Mouse (Mus musculus): Measurements from ENCODE around the gene Gm1043. TPM values are rescaled to one million over a fixed set of nuclear protein-coding genes. Genes with fewer than 3 reads are reported as not detected.

The Gm1043 gene
- polyA plus RNA-seq, 1 experiment from 2014 or later, result 0.27 TPM

DNA sequence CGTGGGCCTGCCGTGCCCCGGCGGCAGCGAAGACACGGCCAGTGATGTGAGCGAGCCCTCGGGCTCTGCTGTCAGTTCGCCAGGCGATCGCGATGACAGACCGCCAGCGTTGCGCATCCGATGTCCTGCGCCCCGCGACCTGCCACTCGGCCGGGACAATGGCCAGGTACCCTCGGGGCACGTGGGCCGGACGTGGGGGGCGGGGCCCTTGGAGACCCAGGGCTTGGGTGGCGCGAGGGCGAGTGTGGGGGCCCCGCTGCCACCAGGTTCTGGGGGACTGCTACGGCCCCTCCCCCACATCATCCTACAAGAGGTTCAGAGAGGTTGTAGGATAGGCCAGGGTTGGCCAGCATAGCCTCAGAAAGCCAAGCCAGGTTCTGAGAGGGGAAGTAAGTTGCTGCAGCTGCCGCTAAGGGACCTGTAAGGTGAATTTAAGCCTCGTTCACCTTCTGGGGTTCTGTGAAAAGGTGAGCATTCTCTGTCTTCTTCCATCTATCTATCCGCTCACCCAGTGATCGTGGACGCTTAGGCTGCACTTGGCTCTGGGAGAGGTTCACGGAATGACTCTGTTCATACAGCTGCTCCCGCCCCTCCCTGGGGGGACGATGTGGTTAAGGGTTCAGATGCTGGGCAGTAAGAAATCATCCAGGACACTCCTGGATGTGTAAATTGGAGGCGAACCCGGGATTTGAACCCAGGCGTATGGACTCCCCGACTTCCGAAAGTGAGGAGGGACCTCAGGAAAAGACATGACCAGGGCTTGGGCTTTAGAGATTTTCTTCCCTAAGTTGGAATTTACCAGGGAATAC lies 157.4 kb downstream of the Gm1043 start:
- DNase-seq (ENCODE audit: low spot score), result no peak

DNA sequence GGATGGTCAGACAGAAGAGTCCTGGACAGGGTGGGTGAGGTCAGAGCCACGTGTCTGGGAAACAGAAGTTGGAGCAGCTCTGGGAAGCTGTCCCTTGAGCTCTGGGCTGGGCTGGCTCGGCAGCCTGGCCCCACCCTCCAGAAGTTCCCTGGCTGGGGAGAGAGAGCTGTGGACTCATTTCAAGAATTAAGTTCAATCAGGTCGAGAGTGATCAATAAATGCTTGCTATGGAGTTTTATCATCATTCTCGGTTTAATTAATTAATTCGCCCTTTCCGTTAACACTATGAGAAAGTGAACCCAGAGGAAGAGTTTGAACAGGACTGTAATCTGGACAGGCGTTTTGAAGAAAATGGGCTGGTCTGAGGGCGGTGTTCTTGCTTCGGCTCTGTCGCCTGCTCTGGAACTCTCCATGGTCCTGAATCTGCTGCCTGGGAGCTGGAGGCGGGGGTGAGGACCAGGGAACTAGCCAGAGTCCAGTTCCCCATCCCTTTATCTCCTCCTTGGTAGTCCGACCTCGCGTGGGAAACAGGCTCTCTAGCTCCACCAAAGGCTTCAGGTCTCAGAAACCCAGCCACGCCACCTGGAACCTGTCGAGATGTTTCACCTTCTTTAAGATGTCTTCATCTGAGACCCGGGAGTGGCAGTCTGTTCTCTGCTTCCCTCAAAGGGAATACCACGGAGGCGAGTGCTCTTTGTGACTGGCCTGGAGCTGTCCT lies 158.2 kb downstream of the Gm1043 start:
- peak; percentile 33 for DNase-seq (ENCODE audit: low spot score)

DNA sequence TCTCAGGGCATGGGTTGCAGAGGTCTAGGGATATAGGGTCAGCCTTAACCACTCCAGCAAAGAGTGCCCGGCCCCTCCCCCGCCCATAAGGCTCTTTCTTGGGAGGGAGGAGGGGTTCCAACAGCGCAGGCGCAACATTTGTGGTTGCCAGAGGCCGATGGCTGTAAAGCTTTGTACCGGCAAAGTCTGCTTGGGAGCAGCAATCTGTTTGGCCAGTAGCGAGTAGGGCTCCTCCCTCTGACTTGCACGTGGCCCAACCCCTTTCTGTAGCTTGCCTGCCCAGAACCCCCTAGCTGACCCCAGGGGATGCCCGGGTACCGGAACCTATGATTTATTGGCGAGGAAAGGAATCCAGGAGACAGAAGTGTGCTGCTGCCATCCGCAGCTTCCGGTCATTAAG lies 159.0 kb downstream of the Gm1043 start:
- no peak for DNase-seq (ENCODE audit: low spot score)

DNA sequence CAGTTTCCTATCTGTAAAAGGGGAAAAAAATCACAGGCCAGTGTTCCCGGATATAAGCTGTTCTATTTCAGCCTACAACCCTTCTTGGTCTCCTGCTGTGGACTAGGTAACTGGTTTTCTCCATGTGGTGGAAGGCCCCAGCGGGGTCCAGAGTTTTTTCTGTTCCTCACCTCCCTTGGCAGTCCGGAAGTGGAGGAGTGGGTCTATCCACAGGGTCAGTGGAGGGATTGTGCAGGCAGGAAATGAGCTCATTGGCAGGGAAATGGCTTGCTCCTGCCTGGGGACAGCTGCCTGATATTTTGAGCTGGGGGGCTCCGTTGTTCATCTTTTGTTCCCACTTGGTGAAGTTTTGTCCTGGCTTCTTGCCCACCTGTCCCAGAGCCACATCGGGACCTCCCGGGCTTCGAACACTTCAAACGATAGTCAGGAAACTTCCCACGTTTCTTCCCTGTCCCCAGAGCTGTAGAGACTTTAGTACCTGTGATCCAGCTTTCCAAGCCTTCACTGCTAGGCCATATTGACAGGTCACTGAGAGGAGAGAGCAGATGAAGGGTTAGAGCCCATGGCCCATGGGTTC lies 159.6 kb downstream of the Gm1043 start:
- DNase-seq (ENCODE audit: low spot score), result no peak

DNA sequence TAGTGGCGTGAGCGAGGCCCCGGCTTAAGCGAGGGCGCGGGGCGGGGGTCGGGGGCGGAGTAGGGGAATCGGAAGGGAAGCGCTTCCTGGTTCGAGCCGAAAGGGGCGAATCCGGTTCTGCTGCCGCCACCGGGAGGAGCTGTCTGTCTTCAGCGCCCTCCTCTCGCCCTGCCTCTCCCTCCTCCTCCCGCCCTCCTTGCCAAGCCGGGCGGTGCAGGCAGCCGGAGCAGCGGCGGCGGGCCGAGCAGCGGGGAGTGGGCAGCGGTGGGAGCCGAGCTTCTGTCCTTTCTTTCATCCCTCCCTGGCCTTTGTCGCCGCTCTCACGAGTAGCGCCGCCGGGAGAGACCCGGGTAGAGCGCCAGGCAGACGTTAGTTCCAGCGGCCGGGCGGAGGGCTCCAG lies 160.5 kb downstream of the Gm1043 start:
- peak; percentile 19 for DNase-seq (ENCODE audit: low spot score)

DNA sequence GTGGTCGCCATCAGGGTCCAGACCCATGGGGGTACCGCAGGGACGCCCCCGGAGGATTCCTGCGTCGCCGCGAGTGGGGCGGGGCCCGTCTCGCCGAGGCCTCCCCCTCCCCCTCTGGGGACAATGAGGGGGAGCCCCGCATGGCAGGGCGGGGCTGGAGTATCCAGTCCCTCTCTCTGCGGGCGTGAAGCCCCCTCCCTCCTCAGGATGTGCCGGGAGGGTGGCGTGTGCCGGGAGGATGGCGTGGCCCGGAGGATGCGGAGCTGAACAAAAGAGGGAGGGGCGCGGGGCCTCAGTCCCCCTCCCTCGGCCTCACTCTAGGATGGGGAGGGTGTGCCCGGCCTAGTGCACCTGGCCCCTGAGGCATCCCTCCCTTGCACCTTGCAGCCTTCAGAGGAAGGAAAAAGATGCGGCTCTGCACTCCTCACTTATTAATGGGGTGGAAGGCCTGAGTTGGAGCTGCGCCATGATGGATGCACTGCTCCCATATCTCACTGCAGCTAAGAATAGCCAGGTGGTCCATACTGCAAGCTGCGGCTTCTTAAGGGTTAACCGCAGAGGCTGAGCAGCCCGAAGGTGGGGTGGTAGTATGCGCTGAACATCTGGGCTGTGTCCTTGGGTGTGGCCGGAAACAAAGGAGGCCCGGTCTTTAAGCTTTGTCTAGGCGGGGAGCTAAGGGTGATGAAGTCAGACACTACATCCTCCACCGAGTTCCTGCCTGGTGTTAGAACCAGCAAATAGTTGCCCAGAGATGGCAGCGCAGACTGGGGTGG lies 161.2 kb downstream of the Gm1043 start:
- DNase-seq (ENCODE audit: low spot score), result peak; percentile 42

DNA sequence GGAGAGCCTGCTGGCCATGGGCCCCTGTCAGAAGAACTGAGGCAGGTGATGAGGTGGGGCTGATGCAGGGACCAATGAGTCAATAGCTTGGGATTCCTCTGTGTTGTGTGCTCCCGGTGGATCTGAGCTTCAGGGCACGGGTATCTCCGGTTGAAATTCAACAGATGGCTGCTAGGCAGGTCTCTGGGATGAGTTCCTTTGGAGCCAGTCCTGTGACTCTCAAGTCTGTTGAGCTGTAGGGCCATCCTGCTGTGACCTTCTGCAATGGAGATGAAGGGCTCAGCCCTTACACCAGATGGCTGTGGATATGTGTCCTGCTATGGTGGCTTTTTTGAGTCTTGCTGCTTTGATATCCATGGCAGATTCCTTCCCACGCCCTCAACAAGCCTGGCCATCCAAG lies 162.3 kb downstream of the Gm1043 start:
- no peak for DNase-seq (ENCODE audit: low spot score)

DNA sequence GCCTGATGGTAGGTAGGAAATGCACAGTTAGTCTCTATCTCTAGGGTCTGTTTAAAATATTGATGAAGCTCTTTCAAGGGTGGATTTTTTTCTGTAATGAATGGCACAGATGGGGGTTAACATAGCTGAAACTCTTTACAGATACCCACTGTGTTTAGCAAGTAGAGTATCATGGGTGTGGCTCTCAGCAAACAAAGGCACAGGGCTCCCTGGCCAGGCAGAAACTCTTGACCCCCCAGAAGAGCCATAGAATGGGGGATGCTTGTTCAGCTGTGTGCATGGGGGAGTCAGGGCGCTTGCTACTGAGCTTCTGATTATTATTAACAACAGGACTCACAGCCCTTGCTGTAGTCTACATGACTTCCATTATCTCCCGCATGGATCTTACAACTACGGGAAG lies 163.7 kb downstream of the Gm1043 start:
- DNase-seq (ENCODE audit: low spot score), result no peak

DNA sequence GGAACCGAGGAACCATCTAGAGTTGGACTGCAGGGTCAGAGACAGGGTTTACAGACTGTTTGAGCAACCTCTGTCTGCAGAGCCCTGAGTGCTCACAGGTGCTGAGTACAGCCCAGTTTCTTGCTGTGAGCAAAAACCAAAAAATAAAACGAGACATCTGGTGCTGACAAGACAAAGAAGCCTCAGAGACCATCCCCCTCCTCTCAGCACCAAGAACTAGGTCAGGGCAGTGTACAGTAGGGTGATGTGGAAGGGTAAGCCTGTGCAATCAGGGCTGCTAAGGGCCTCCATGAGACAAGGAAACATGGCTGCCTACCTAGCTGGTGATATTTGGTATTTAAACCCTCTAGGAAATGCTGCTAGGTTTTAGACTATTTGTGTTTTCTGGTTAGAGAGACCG lies 166.4 kb downstream of the Gm1043 start:
- DNase-seq (ENCODE audit: low spot score), result no peak

DNA sequence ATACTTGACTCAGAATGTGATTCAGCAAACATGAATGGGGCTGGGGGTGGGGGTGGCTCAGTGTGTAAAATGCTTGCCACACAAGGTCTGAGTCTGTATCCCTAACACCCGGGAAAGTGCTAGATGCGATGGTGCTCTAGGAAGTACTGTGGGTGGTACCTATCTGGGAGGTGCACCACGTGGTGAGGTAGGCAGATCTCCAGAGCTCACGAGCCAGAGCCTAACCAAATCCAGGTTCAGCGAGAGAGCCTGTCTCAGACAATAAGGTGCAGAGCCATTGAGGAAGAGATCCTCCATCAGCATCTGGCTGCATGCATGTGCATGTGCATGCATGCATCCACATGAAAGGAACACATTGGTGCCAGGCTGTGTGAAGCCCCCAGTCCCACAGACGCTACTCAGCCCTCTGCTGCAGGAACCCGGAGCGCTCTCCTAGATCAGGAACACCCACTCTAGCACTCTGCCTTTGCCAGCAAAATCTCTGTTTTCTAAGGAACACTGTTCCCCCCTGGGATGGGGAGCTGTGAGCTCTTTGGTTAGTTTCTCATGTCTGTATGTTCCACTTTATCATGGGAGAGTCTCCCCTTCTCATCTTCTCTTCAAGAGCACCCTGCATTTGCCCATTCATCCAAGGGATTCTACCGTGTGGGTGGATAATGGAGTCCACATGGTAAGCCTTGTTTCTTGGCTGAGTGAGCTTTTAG lies 167.1 kb downstream of the Gm1043 start:
- no peak for DNase-seq (ENCODE audit: low spot score)

DNA sequence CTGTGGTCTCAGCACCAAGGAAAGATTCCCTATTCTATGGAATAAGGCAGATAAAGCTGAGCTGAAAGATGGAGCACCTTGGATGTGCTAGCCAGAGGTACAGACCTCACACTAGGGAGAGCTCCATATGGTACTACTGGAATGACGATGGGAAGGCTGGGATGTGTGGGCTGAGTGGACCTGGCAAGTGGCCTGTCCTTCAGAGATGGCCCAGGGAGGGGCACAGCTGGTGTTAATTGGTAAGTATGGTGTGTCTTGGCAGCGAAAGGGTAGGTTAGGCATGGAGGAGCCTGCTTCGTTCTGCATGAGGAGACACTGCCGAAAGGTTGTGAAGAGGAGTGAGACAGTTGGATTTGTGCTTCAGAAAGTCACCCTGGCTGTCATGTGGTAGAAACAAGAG lies 169.4 kb downstream of the Gm1043 start:
- DNase-seq (ENCODE audit: low spot score), result no peak

DNA sequence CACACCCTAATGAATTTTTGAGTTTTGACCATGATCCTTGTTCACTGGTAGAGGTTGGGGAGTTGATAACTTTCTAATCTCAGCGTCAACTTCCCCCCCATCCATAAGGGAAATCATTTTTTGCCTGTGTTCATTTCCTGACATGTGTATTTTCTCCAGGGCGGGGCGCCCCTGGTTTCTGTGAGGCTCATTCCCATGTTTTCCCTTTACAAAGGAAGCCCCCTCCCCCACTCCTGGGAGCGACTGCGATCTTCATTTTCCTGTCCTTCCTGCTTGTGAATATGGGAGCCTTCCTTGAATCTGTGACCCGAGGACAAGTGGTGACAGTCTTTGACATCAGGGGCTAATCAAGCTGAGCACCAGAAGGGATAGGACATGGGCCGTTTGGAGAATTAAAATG lies 171.7 kb downstream of the Gm1043 start:
- DNase-seq (ENCODE audit: low spot score), result no peak

DNA sequence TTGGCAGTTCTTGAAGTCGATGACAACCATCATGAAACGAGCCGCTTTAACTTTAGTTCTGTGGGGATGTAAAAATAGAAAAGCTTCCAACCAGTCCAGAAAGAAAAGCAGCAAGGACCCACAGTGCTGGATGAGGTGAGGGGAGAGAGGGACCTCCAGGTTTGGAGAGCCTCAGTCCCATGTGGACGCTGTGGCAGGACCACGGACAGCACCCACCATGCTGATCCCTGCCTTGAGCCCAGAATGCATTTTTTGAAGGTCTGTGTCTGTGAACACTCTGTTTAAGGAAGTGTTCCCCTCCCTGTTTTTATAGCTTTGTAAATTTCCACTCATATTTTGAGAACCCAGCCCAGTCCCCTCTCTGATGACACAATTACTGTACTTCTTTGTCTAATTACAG lies 172.1 kb downstream of the Gm1043 start:
- no peak for DNase-seq (ENCODE audit: low spot score)

DNA sequence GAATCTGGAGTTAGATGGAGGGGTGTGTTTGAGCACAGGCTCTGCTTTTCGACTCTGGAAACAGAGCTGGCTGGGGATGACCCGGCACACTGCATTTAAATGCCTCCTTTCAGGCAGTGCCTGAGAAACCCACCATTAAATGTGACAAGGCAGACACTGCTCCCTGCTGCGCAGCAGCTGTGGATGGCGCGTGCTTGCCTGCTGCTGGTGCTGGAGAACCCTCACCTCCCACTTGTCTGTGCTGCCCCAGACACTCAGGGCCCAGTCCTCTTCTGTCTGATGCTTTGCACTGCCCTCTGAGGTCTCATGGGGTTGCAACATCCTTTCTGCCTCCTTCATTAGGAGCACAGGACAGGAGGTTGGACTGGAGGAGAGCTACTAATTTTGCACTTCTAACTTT lies 176.6 kb downstream of the Gm1043 start:
- no peak for DNase-seq (ENCODE audit: low spot score)

DNA sequence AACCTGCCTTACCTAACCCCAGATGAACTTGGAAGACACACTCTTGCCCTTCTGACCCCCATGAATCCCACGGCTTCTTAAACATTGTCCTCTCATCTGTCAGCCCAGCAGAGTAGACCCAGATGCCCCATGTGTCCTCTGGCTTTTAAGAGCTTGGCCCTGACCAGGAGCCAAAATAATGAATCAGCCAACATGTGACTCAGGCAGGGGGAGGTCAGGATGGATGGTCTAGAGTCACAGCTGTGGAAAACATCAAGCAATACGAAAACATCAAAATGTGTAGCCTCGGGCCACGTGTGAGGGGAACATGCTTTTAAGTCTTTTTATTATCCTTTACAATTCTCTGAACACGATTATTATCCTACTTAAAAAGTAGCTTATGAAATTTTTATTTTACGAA lies 178.6 kb downstream of the Gm1043 start:
- no peak for DNase-seq (ENCODE audit: low spot score)

Other genes with a start within 250 kb of the Gm1043 start
- gene Ppp2r2c, start 216.9 kb upstream of the Gm1043 start, polyA plus RNA-seq (2015; fragmentation: Nextera tagmentation; extraction: Ambion mirVana), result 0.04 TPM in 1 of 2 replicates, not detected in the other
- 2.2 and 2.3 TPM in 2 replicates for gene Wfs1, start 96.2 kb upstream of the Gm1043 start, polyA plus RNA-seq (2015; fragmentation: Nextera tagmentation; extraction: Ambion mirVana)
- 5.3 and 6.3 TPM in 2 replicates for gene Crmp1, start 156.6 kb downstream of the Gm1043 start, polyA plus RNA-seq (2015; fragmentation: Nextera tagmentation; extraction: Ambion mirVana)